Mouse (Mus musculus) thymus, postnatal 25 days (tissue): ENCODE results near the gene Adam22.
"Not testable (repeated sequence)": the region's sequence is repeated elsewhere in the genome, so short reads cannot be mapped to it uniquely, and the experiment has no call there.

Source experiments
- DNase-seq: peaks from one replicate; pipeline ENCODE4 v3.0.0; 2022

Adam22 gene

GRCm38 (mm10) chr5:8312324-8312723 is 55.6 kb downstream of the Adam22 start:
- no peak for DNase-seq

DNA sequence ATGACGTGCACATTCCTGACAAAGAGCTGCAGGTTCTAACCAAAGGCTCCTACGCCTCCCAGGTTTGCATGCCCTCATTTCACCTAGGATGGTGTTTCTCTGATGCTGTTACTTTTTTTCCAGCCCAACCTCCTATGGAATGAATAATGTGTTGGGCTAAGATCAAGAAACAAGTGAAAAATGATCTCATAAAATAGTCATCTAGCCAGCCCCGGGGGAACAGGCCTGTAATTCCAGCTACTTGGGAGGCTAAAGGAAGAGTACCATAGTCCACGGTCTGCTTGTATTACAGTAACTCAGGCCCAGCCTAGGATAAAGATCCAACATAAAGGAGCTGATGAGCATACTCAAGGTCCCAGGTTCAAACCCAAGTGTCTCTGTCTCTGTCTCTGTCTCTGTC is 57.1 kb downstream of the Adam22 start:
- DNase-seq, result no peak

DNA sequence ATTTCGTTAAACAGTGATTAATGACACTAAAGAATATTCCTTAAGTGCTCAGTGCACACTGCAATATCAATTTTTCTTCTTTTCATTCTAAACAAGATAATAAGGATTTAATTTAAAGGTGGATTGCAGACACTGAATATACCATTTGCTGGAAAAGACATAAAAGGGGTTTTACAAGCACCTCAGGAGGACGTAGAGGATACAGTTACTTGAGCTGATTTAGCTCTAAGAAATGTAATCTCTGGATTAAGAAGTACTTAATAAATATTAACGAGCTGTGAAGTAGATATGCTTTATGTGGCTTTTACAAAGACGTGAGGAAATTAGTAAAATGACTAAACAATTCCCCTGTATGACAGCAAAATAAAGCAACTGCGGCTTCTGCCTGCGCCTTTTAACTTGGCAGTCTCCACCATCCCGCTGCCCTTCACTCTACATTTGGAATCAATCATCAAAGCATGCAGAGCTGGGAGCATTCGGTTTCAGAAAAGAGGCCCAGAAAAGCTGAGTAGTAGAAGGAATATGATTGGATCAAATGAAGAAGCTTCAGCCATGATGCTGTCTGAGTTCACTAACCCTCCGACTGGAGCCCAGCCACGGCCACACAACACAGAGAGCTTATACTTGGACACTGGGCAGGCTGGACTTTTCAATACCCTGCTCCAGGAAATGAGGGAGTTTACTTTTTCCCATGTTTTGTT is 70.1 kb downstream of the Adam22 start:
- DNase-seq, result no peak

DNA sequence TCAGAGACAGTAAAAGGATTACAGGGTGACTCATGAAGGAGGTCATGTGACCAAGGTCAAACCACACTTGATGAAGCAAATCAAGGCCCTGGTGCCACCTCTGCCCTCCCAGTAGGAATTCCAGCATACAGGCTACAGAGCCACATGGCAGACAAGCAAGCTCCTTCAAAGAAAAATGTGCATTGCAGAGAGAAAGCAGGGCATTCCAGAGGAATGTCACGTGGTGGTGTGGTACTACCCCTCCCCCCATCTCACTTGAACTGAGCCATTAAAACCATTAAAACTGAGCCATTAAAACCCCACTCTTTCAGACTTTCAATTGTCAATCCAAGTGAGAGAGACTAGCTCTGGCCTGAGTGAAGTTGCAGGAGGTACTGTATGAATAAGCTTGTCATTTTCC is 74.7 kb downstream of the Adam22 start:
- no peak for DNase-seq

DNA sequence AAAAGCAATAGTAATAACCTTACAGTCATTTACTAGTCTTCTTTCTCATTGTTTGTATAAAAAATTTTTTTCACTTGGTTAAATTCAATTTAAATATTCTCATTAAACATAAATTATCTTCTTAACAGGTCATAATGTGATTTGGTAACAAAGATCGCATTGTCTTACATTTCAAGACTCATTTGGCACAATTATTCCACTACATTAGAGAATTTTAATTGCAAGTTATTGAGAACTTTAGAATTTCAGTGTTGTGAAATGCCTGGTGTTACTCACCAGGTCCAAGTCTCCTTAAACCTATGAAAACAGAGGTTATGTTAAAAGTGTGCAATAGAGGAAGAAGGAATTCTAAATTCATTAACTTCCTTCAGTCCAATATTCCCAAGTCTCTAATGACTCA is 76.5 kb downstream of the Adam22 start:
- no peak for DNase-seq

- DNase-seq, result no peak
Observed at GRCm38 (mm10) chr5:8289678-8290614, 78.0 kb downstream of the Adam22 start.

- DNase-seq, result no peak
Observed at GRCm38 (mm10) chr5:8284123-8284522, 83.8 kb downstream of the Adam22 start.

DNA sequence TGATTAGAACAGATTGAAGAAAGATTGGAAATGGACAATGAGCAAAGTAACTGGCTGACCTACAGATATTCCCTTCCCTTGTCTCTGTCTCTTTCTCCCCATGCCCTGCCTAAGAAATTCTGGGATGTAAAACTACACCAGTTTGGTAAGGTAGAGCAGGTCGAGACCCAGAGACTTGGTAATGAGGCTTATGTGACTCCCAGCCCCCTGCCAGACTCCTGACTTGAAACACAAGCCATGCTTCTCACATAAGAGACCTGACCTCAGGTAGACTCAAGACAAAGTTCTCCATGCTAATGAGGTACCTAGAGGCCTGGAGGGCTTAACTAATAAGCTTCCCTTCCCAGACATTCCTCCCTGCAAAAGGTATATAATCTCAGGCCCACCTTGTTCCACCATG is 91.8 kb downstream of the Adam22 start:
- DNase-seq, result no peak

GRCm38 (mm10) chr5:8257366-8257765 is 110.6 kb downstream of the Adam22 start:
- DNase-seq, result no peak

DNA sequence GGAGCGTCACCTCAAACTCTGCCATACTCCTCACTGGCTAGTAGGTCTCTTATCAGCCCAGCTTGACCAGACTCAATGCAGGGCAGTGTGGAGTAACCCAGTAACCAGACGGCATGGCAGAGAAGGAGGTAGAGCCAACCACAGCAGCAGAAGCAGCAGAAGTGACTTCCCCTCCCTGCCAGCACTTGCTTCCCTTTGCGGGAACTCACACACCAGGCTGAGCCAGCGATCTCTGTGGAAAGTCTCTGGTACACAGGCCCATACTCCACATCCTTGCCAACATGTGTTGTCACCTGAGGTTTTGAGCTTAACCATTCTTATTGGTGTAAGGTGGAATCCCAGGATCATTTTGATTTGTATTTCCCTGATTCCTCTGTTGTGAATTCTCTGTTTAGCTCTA is 111.5 kb downstream of the Adam22 start:
- no peak for DNase-seq

DNA sequence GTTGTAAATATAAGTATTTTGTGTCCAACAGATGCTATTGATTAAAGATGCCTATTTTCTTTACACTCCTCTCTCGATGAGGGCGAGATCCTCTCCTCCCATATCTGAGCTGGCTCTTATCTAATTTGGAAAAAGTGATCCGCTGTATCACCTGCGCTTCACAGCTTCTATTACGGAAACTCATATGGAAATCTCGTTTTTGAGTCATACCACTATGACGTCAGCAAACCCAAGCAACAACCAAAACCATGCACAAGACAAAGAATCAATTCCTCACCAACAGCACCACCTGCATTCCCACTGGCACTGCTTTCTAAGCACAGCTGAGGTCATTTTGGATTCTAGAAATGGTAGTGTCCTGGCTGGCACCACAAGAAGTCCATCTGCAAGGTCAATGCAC is 123.3 kb downstream of the Adam22 start:
- DNase-seq, result no peak

GRCm38 (mm10) chr5:8243064-8243615 is 124.8 kb downstream of the Adam22 start:
- DNase-seq, result no peak

DNA sequence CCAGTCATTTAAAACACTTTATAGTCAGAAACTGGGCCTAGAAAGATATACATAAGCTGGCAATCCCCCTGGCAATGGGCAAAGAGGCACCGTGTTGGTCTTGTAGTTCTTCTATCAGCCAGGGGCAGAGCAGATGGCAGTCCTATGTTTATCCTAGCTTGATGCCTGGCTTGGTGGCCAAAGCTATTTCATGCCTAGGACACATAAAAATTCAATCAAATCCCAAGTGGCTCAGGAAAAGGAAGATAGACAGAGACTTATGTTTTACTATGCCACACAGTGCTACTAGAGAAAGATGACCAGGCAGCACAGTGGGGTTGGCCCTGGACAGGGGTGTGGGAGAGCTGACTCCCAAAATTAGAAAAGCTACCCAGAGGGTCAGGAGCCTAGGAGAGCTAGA is 125.3 kb downstream of the Adam22 start:
- no peak for DNase-seq

- no peak for DNase-seq
Observed at GRCm38 (mm10) chr5:8227073-8227472, 140.9 kb downstream of the Adam22 start.

DNA sequence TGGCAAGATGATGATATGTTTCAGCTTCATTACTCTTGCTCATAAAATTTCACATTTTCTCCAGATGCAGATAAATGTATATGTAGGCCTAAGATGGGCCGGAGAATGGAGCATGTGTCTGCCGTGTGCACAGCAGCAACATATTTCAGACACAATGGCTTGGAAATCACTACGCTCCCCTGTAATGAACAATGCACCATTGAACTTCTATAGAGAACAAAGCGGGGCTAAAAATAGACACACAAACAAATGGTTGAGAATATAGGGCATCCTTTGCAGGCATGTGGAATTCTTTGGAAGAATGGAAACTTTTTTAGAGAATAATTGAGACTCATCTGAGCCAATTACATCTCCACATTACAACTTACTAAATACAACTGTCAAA is 143.6 kb downstream of the Adam22 start:
- no peak for DNase-seq

DNA sequence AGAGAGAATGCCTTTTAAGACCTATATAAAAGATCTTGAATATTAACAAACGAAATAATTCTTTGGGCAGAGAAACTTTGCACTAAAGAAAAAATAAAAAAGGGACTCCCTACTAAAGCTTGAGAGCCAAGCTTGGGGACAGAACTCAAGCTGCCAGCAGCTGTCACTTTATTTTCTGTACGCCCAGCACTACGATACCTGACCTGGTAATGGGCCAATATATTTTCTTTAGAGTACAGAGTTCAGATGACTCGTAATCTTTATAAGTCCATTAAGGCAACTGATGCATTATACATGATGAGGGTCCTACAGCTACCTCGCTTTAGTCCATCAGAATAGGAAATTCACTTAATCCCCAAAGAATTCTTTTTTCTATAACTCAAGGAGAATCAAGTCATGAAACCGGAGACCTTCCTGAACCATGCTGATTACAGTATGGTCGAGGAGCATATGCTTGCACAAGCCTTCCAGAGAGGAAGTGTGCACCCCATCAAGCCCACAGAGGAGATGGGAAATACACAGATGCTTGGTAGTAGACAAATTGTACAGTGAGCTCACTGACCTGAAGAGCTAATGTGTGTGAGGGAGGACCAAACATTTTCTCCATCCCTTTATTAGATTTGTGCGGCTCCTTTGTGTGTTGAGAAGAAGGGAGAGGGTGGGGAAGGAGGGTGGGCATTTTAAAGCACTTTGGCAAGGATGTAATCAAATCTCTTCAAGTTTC is 144.2 kb downstream of the Adam22 start:
- DNase-seq, result no peak

DNA sequence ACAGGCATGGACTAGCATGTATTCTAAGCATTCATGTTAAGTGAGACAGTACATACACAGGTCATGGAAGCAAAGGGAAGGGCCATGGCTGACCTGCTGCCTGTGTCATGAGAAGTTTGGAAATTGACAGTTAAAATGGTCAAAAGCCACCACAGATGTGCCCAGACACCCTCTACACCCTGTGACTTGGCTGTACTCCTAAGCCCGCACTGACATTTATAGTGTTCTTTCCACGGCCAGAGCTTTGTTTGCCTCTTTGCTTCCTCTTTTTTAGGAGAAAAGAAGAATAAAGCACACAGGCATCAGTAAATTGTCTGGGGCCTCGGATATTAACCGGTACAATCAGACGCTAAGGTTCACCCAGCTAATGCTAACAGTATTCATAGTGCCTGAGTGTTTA is 146.3 kb downstream of the Adam22 start:
- DNase-seq, result no peak

DNA sequence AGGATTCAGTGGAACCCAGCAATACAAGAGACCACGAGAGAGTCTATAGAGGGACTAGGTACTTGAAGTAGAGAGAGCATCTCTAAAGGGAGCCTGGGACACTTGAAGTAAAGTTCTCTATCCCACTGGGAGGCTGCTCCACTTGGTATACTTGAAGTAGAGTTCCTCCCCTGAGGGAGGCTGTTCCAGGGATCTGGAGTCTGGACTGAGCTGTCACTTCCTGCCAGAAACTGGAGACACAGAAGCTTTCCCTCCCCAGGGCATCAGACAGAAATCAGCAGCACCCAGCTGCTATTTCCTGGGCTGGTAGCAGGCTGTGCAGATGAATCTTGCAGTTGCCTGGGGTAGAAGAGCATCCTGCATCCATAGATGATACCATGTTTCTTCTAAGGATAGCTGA is 152.1 kb downstream of the Adam22 start:
- no peak for DNase-seq

- DNase-seq, result not testable (repeated sequence)
Observed at GRCm38 (mm10) chr5:8184992-8185391, 183.0 kb downstream of the Adam22 start.

DNA sequence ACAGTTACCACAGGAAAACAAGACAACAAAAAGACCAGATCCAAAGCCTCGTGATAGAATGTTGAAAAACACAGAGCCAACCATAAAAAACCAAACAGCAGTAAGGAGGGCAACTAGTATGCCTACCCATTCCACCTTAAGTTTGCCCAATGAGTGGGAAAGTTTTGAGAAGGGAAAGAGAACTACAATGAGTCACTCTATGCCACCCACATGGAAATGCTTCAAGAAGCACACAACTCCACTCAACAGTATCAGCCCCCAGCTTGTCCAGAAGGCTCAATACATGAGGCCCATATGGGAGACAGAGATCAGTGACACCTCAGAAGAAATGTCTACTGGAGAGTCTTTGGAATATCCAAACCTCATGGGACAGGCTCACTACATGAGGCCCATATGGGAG is 187.3 kb downstream of the Adam22 start:
- DNase-seq, result no peak

DNA sequence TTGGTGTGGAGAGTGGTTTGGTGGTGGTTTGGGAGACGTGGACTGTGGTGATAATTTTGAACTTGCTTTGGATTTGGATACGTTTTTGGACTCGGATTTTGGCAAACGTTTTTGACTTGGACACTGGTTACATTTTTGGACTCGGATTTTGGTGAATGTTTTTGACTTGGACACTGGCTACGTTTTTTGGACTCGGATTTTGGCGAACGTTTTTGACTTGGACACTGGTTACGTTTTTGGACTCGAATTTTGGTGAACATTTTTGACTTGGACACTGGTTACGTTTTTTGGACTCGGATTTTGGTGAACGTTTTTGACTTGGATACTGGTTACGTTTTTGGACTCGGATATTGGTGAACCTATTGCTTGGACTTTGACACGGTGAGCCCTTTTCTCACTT is 189.8 kb downstream of the Adam22 start:
- DNase-seq, result no peak

DNA sequence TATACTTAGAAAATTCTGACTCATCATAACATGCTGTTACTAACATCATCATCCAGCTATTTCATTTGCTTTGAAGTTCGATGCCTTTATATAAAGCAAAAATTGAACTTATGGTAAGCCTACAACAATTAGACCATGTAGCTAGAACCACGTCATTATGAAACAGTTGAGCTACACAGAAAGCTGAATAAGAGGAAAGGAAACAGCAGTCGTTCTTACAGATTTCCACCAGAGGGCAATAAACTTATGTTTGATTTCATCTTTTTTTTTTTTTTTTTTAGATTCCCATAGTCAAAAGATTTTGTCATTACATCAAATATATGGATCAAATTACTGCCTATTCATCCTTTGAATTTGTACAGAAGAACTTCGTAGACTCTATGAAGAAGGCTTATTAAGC is 203.2 kb downstream of the Adam22 start:
- DNase-seq, result no peak

GRCm38 (mm10) chr5:8151645-8152044 is 216.3 kb downstream of the Adam22 start:
- no peak for DNase-seq
